Mouse (Mus musculus): ENCODE results near the gene Rfc5. TPM values are rescaled to one million over a fixed set of nuclear protein-coding genes. Genes with fewer than 3 reads are reported as not detected.

Rfc5 gene
- total and polyA plus RNA-seq, 3 experiments = 1.7 to 4.3 (median 3.7) TPM

GRCm38 (mm10) chr5:117361590-117361989, 27.3 kb downstream of the Rfc5 start:
- DNase-seq = no peak
- 71% methylated on average over 4 of the region's 4 CpGs for WGBS
- intact Hi-C loops (cut with DNase I) = no loop called here
- peaks cover 17% of the 10 kb centered on the region for H3K36me3 ChIP-seq (ENCODE audit: control insufficient read depth, insufficient read depth, low read length)
- peaks cover 7% of the 10 kb centered on the region for H3K79me2 ChIP-seq (replicated peaks; ENCODE audit: control insufficient read depth, insufficient read depth, low read length)
- no peak for TF ChIP-seq EP300 (IDR thresholded peaks at IDR 0.05; ENCODE audit: insufficient read depth, low read depth, low read length)
- TF ChIP-seq POLR2A (IDR thresholded peaks at IDR 0.05; ENCODE audit: insufficient read depth, low read depth, low read length) = no peak
- no peak for TF ChIP-seq CTCF (IDR thresholded peaks at IDR 0.05)
- no peak overlapping the region for H3K27ac ChIP-seq
- no peak overlapping the region for H3K9ac ChIP-seq (ENCODE audit: low read depth, low read length)
- no peaks in the 10 kb centered on the region for H3K27me3 ChIP-seq (ENCODE audit: control insufficient read depth, insufficient read depth, low read length)
- no peak overlapping the region for H3K4me3 ChIP-seq
- H3K4me1 ChIP-seq (ENCODE audit: control insufficient read depth, insufficient read depth, low read length) = peaks cover 37% of the 10 kb centered on the region

GRCm38 (mm10) chr5:117360631-117361541, 28.0 kb downstream of the Rfc5 start:
- H3K4me1 ChIP-seq (ENCODE audit: control insufficient read depth, insufficient read depth, low read length) = peaks cover 36% of the 10 kb centered on the region
- no peaks in the 10 kb centered on the region for H3K27me3 ChIP-seq (ENCODE audit: control insufficient read depth, insufficient read depth, low read length)
- H3K4me3 ChIP-seq = no peak overlapping the region
- WGBS = 18% methylated on average over 13 of the region's 13 CpGs
- DNase-seq = peak in 1 of 2 experiments; percentile 25
- peak overlapping the region; percentile 10 for H3K27ac ChIP-seq
- H3K9ac ChIP-seq (ENCODE audit: low read depth, low read length) = no peak overlapping the region
- intact Hi-C loops (cut with DNase I) = no loop called here
- H3K79me2 ChIP-seq (replicated peaks; ENCODE audit: control insufficient read depth, insufficient read depth, low read length) = peaks cover 5% of the 10 kb centered on the region
- TF ChIP-seq CTCF (IDR thresholded peaks at IDR 0.05) = no peak
- TF ChIP-seq EP300 (IDR thresholded peaks at IDR 0.05; ENCODE audit: insufficient read depth, low read depth, low read length) = 0 out of 2 replicates have a peak, but pooled peaks have one; percentile 21
- TF ChIP-seq POLR2A (IDR thresholded peaks at IDR 0.05; ENCODE audit: insufficient read depth, low read depth, low read length) = no peak
- peaks cover 17% of the 10 kb centered on the region for H3K36me3 ChIP-seq (ENCODE audit: control insufficient read depth, insufficient read depth, low read length)

GRCm38 (mm10) chr5:117360228-117360515, 28.7 kb downstream of the Rfc5 start:
- Histone ChIP-seq H3K4me1 (ENCODE audit: control insufficient read depth, insufficient read depth, low read length) (peaks cover 34% of the 10 kb centered on the region), H3K27me3 (ENCODE audit: control insufficient read depth, insufficient read depth, low read length) (no peaks in the 10 kb centered on the region), H3K4me3 (no peak overlapping the region), H3K79me2 (replicated peaks; ENCODE audit: control insufficient read depth, insufficient read depth, low read length) (peaks cover 1% of the 10 kb centered on the region), H3K36me3 (ENCODE audit: control insufficient read depth, insufficient read depth, low read length) (peaks cover 17% of the 10 kb centered on the region), H3K9ac (ENCODE audit: low read depth, low read length) (no peak overlapping the region), H3K27ac (peak overlapping the region; percentile 10)
- DNase-seq = no peak
- TF ChIP-seq POLR2A (IDR thresholded peaks at IDR 0.05; ENCODE audit: insufficient read depth, low read depth, low read length) (no peak), CTCF (IDR thresholded peaks at IDR 0.05) (no peak), EP300 (IDR thresholded peaks at IDR 0.05; ENCODE audit: insufficient read depth, low read depth, low read length) (no peak)
- 52% methylated on average over 13 of the region's 13 CpGs for WGBS
- intact Hi-C loops (cut with DNase I) = no loop called here

- no peak overlapping the region for H3K4me3 ChIP-seq
- 31% methylated on average over 7 of the region's 7 CpGs for WGBS
- no peak for TF ChIP-seq EP300 (IDR thresholded peaks at IDR 0.05; ENCODE audit: insufficient read depth, low read depth, low read length)
- TF ChIP-seq CTCF (IDR thresholded peaks at IDR 0.05) = no peak
- no peak for TF ChIP-seq POLR2A (IDR thresholded peaks at IDR 0.05; ENCODE audit: insufficient read depth, low read depth, low read length)
- peaks cover 1% of the 10 kb centered on the region for H3K79me2 ChIP-seq (replicated peaks; ENCODE audit: control insufficient read depth, insufficient read depth, low read length)
- no peaks in the 10 kb centered on the region for H3K27me3 ChIP-seq (ENCODE audit: control insufficient read depth, insufficient read depth, low read length)
- DNase-seq = peak in 1 of 2 experiments; percentile 17
- peaks cover 17% of the 10 kb centered on the region for H3K36me3 ChIP-seq (ENCODE audit: control insufficient read depth, insufficient read depth, low read length)
- peak overlapping the region; percentile 10 for H3K27ac ChIP-seq
- peaks cover 31% of the 10 kb centered on the region for H3K4me1 ChIP-seq (ENCODE audit: control insufficient read depth, insufficient read depth, low read length)
- H3K9ac ChIP-seq (ENCODE audit: low read depth, low read length) = no peak overlapping the region; the same call in 1 of the 2 replicates
- intact Hi-C loops (cut with DNase I) = loop anchor here (1.0 kb wide), 1 partner anchor 242 kb away; no protein-coding TSS in a partner anchor
These were observed 29.2 kb downstream of the Rfc5 start for GRCm38 (mm10) chr5:117359497-117360227.

- DNase-seq = peak; percentile 30 to 62
- Histone ChIP-seq H3K4me3 (no peak overlapping the region; the same call in 1 of the 2 replicates), H3K27me3 (ENCODE audit: control insufficient read depth, insufficient read depth, low read length) (no peaks in the 10 kb centered on the region), H3K36me3 (ENCODE audit: control insufficient read depth, insufficient read depth, low read length) (peaks cover 17% of the 10 kb centered on the region), H3K27ac (no peak overlapping the region; the same call in 1 of the 2 replicates), H3K4me1 (ENCODE audit: control insufficient read depth, insufficient read depth, low read length) (peaks cover 30% of the 10 kb centered on the region), H3K79me2 (replicated peaks; ENCODE audit: control insufficient read depth, insufficient read depth, low read length) (peaks cover 1% of the 10 kb centered on the region), H3K9ac (ENCODE audit: low read depth, low read length) (no peak overlapping the region)
- intact Hi-C loops (cut with DNase I) = loop anchor here (1.0 kb wide), 1 partner anchor 241 kb away; no protein-coding TSS in a partner anchor
- WGBS = 44% methylated on average over 11 of the region's 11 CpGs
- TF ChIP-seq EP300 (IDR thresholded peaks at IDR 0.05; ENCODE audit: insufficient read depth, low read depth, low read length) (no peak), CTCF (IDR thresholded peaks at IDR 0.05) (peak; percentile 75)
These were observed 30.1 kb downstream of the Rfc5 start for GRCm38 (mm10) chr5:117358725-117359124.
